Mouse (Mus musculus) thymus, adult 2 months (tissue): ENCODE measurements around the gene Vmn1r235. TPM values are rescaled to one million over a fixed set of nuclear protein-coding genes. Genes with fewer than 3 reads are reported as not detected.

ENCODE experiments used
- DNase-seq: peaks from one replicate; pipeline ENCODE4 v3.0.0; 2021
- H3K27ac ChIP-seq: fragments of 200-500 bp; 2 replicates; pipeline ENCODE4 v1.5.1; 2012; ENCODE audit warnings: low read length, control low read depth; ENCODE audit not compliant: control insufficient read depth, insufficient read depth
- H3K27me3 ChIP-seq: fragments of 200-500 bp; 2 replicates; pipeline ENCODE4 v1.6.1; 2012; ENCODE audit warnings: mild to moderate bottlenecking, low read length, moderate library complexity, mixed read lengths; ENCODE audit not compliant: control insufficient read depth, insufficient read depth
- H3K36me3 ChIP-seq: fragments of 200-500 bp; 2 replicates; pipeline ENCODE4 v1.6.1; 2012; ENCODE audit warnings: mild to moderate bottlenecking, low read length, moderate library complexity; ENCODE audit not compliant: control insufficient read depth, insufficient read depth
- H3K4me1 ChIP-seq: fragments of 200-500 bp; replicated peaks from 2 replicates; pipeline ENCODE4 v1.6.1; 2012; ENCODE audit warnings: low read length; ENCODE audit not compliant: control insufficient read depth, insufficient read depth
- H3K4me3 ChIP-seq: fragments of 200-500 bp; 2 replicates; pipeline ENCODE4 v1.5.1; 2012; ENCODE audit warnings: mild to moderate bottlenecking, low read length, control low read depth, moderate library complexity; ENCODE audit not compliant: control insufficient read depth, insufficient read depth
- CTCF ChIP-seq: fragments of 200-500 bp; IDR thresholded peaks from 2 replicates; pipeline ENCODE4 v1.5.1; 2012; ENCODE audit warnings: mild to moderate bottlenecking, control low read depth, low read length, moderate library complexity, borderline replicate concordance; ENCODE audit not compliant: control insufficient read depth, poor library complexity, insufficient read depth; ENCODE audit errors: extremely low read depth
- POLR2A ChIP-seq: fragments of 200-500 bp; IDR thresholded peaks from 2 replicates; pipeline ENCODE4 v1.6.1; 2012; ENCODE audit warnings: mild to moderate bottlenecking, low read length, control low read depth, moderate library complexity; ENCODE audit not compliant: control insufficient read depth, poor library complexity, insufficient read depth; ENCODE audit errors: extremely low read depth
- polyA plus RNA-seq: library from polyadenylated mRNA; depleted of rRNA; stranded (reverse); fragments of >200 nt; gene quantifications from 2 replicates; pipeline ENCODE4 v1.2.3, GENCODE M21; 2012; rRNA removed

Gene Vmn1r235
- polyA plus RNA-seq, 1 experiment, result not detected

DNA sequence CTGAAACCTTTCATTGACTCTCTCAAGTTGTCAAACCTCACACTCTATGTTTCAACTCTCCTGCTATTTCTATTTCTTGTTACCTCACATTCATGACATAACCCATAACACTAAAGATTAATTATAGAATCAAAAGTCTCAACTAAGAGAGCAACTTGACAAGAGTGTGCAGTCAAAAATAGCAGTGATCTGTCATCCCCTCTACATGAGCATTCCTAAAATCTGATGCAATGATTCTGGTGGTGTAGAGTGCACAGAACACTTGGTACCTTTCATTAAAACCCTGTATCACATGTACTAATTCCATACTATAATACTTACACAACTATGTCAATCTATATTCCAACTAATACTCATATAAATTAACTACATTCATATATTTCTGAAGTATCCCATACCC is 33.5 kb downstream of the Vmn1r235 start:
- Histone ChIP-seq H3K27me3 (no peaks in the 10 kb centered on the region), H3K4me3 (no peak overlapping the region), H3K4me1 (no peaks in the 10 kb centered on the region), H3K27ac (no peak overlapping the region), H3K36me3 (no peaks in the 10 kb centered on the region)
- no peak for DNase-seq
- no peak for TF ChIP-seq POLR2A
- no peak for TF ChIP-seq CTCF

DNA sequence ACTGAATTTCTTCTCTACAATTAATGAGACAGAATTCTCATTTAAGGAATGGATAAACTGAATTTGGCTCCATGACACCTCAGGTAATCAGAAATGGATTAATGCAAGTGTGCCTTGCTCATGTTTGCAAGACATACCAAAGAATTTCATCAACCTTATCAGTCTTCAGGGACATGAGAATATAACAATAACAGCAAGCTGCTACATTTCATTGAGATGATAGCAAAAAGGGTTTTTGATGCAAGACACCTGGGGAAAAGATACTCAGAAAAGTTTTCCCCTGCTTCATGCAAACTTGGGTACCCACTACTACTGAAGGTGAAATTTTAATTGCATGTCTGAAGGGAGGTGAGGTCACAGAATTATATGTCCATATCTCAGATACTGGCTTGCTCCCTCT is 55.4 kb downstream of the Vmn1r235 start, which contains the start of gene Vmn1r237:
Gene Vmn1r237 (plus strand): TSS at position 301 of the 400 bp plus-strand sequence.
- DNase-seq, result no peak
- H3K4me1 ChIP-seq, result no peaks in the 10 kb centered on the region
- no peak within 1 kb of the TSS for H3K4me3 ChIP-seq
- H3K36me3 ChIP-seq, result no peaks in the 10 kb centered on the region
- no peaks in the 10 kb centered on the region for H3K27me3 ChIP-seq
- H3K27ac ChIP-seq, result no peak within 1 kb of the TSS
- TF ChIP-seq CTCF, result no peak
- TF ChIP-seq POLR2A, result no peak

Other genes starting within 250 kb of the Vmn1r235 start
- 4.4 and 4.5 TPM in 2 replicates for gene Zfp160, start 247.5 kb upstream of the Vmn1r235 start, polyA plus RNA-seq
- not detected in 2 replicates for gene Vmn1r234, start 30.3 kb upstream of the Vmn1r235 start, polyA plus RNA-seq
- not detected in 2 replicates for gene Vmn1r236, start 26.5 kb downstream of the Vmn1r235 start, polyA plus RNA-seq
- not detected in 2 replicates for gene Vmn1r237, start 55.5 kb downstream of the Vmn1r235 start, polyA plus RNA-seq
- 0.43 and 0.57 TPM in 2 replicates for gene Zfp677, start 127.3 kb downstream of the Vmn1r235 start, polyA plus RNA-seq
- 1.4 and 2.0 TPM in 2 replicates for gene Zfp54, start 166.8 kb downstream of the Vmn1r235 start, polyA plus RNA-seq
- gene Zfp51, start 194.0 kb downstream of the Vmn1r235 start, polyA plus RNA-seq, result 2.0 and 2.7 TPM in 2 replicates
- gene Zfp53, start 232.6 kb downstream of the Vmn1r235 start, polyA plus RNA-seq, result 2.9 and 3.7 TPM in 2 replicates